Mouse (Mus musculus) cerebellum, adult 2 months (tissue): ENCODE measurements around the gene Mn1. TPM values are rescaled to one million over a fixed set of nuclear protein-coding genes. Genes with fewer than 3 reads are reported as not detected.

Experiments
- DNase-seq, 2 experiments: peaks; one replicate each; pipeline ENCODE4 v3.0.0; 2021
- H3K27ac ChIP-seq: fragments of 200-500 bp; 2 replicates; pipeline ENCODE4 v1.5.1; 2012; ENCODE audit warnings: low read length, control low read depth, inconsistent platforms; ENCODE audit not compliant: insufficient read depth
- H3K27me3 ChIP-seq: fragments of 200-500 bp; 2 replicates; pipeline ENCODE4 v1.6.1; 2012; ENCODE audit warnings: inconsistent platforms, mild to moderate bottlenecking, low read length, moderate library complexity; ENCODE audit not compliant: control insufficient read depth, insufficient read depth
- H3K4me1 ChIP-seq: fragments of 200-500 bp; 2 replicates; pipeline ENCODE4 v1.6.1; 2011; ENCODE audit warnings: low read length; ENCODE audit not compliant: control insufficient read depth, insufficient read depth
- H3K4me3 ChIP-seq: fragments of 200-500 bp; replicated peaks from 2 replicates; pipeline ENCODE3; 2011; ENCODE audit warnings: mild to moderate bottlenecking, low read depth, low read length, control low read depth; ENCODE audit not compliant: insufficient read depth
- CTCF ChIP-seq: fragments of 200-500 bp; IDR thresholded peaks from 2 replicates; pipeline ENCODE4 v1.5.1; 2011; ENCODE audit warnings: low read depth, mild to moderate bottlenecking, control low read depth, low read length, moderate library complexity, borderline replicate concordance; ENCODE audit not compliant: insufficient read depth
- POLR2A ChIP-seq: fragments of 200-500 bp; IDR thresholded peaks from 2 replicates; pipeline ENCODE4 v1.6.1; 2011; ENCODE audit warnings: low read length, control low read depth, borderline replicate concordance; ENCODE audit not compliant: insufficient read depth
- WGBS: fragments of 180-500 bp; shearing (Covaris S2); methylation state at CpG from one replicate; pipeline ENCODE4 v1.1.7; 2018; 5-methylcytosine and 5-hydroxymethylcytosine counted together
- polyA plus RNA-seq: library from polyadenylated mRNA; depleted of rRNA; stranded (reverse); fragments of >200 nt; gene quantifications from 2 replicates; pipeline ENCODE4 v1.2.3, GENCODE M21; 2012

Gene Mn1
- polyA plus RNA-seq, 1 experiment, result 3.3 TPM

- Histone ChIP-seq H3K27me3 (no peaks in the 10 kb centered on the region), H3K4me3 (no peak overlapping the region), H3K4me1 (peaks cover 4% of the 10 kb centered on the region), H3K27ac (no peak overlapping the region)
- TF ChIP-seq POLR2A (no peak), CTCF (no peak)
- DNase-seq, result no peak
- 80% methylated on average over 4 of the region's 4 CpGs for WGBS
Observed at GRCm38 (mm10) chr5:111399271-111399670, 17.9 kb upstream of the Mn1 start.

GRCm38 (mm10) chr5:111401879-111402650 lies 15.1 kb upstream of the Mn1 start:
- no peak overlapping the region for H3K4me3 ChIP-seq
- 48% methylated on average over 19 of the region's 19 CpGs for WGBS
- DNase-seq, result no peak

GRCm38 (mm10) chr5:111402651-111402996 lies 14.5 kb upstream of the Mn1 start:
- Histone ChIP-seq H3K27me3 (no peaks in the 10 kb centered on the region), H3K4me1 (no peaks in the 10 kb centered on the region), H3K27ac (no peak overlapping the region), H3K4me3 (no peak overlapping the region)
- 71% methylated on average over 6 of the region's 6 CpGs for WGBS
- no peak for DNase-seq
- no peak for TF ChIP-seq CTCF

More at GRCm38 (mm10) chr5:111401879-111402650, 15.1 kb upstream of the Mn1 start:
- Histone ChIP-seq H3K27me3 (no peaks in the 10 kb centered on the region), H3K4me1 (no peaks in the 10 kb centered on the region), H3K27ac (no peak overlapping the region)
- no peak for TF ChIP-seq POLR2A
- no peak for TF ChIP-seq CTCF

- TF ChIP-seq POLR2A (no peak), CTCF (no peak)
- no peak overlapping the region for H3K27ac ChIP-seq
- no peak overlapping the region for H3K4me3 ChIP-seq
- DNase-seq, result no peak
- no peaks in the 10 kb centered on the region for H3K27me3 ChIP-seq
- 73% methylated on average over 6 of the region's 6 CpGs for WGBS
- no peaks in the 10 kb centered on the region for H3K4me1 ChIP-seq
Observed at GRCm38 (mm10) chr5:111404721-111405120, 12.4 kb upstream of the Mn1 start.

- WGBS, result 23% methylated on average over 14 of the region's 14 CpGs
- no peaks in the 10 kb centered on the region for H3K27me3 ChIP-seq
- H3K4me3 ChIP-seq, result no peak overlapping the region
- no peak for DNase-seq
- no peaks in the 10 kb centered on the region for H3K4me1 ChIP-seq
- TF ChIP-seq CTCF (no peak), POLR2A (no peak)
- H3K27ac ChIP-seq, result no peak overlapping the region
Observed at GRCm38 (mm10) chr5:111408470-111409105, 8.6 kb upstream of the Mn1 start.

- TF ChIP-seq CTCF (peak; percentile 38; the same call in 1 of the 2 replicates), POLR2A (no peak)
- DNase-seq, result no peak
- no peak overlapping the region for H3K4me3 ChIP-seq
- no peaks in the 10 kb centered on the region for H3K27me3 ChIP-seq
- H3K27ac ChIP-seq, result no peak overlapping the region
- H3K4me1 ChIP-seq, result no peaks in the 10 kb centered on the region
- 47% methylated on average over 1 of the region's 1 CpGs for WGBS
Observed at GRCm38 (mm10) chr5:111409412-111410044, 7.6 kb upstream of the Mn1 start.

GRCm38 (mm10) chr5:111410665-111411064 lies 6.5 kb upstream of the Mn1 start:
- no peak for DNase-seq
- H3K4me3 ChIP-seq, result no peak overlapping the region
- no peaks in the 10 kb centered on the region for H3K27me3 ChIP-seq
- WGBS, result 75% methylated on average over 3 of the region's 3 CpGs
- no peak overlapping the region for H3K27ac ChIP-seq
- H3K4me1 ChIP-seq, result no peaks in the 10 kb centered on the region
- TF ChIP-seq POLR2A, result no peak

- peaks cover 4% of the 10 kb centered on the region; the same call in 1 of the 2 replicates for H3K4me1 ChIP-seq
- H3K27me3 ChIP-seq, result peaks cover 12% of the 10 kb centered on the region
- TF ChIP-seq CTCF, result peak; percentile 40; the same call in 1 of the 2 replicates
- TF ChIP-seq POLR2A, result no peak
- no peak overlapping the region for H3K27ac ChIP-seq
- WGBS, result 12% methylated on average over 5 of the region's 5 CpGs
- DNase-seq, result peak in 1 of 2 experiments; percentile 38
- no peak overlapping the region for H3K4me3 ChIP-seq
Observed at GRCm38 (mm10) chr5:111414192-111414591, 3.0 kb upstream of the Mn1 start.
